Mouse (Mus musculus): ENCODE results near the gene Methig1. TPM values are rescaled to one million over a fixed set of nuclear protein-coding genes. Genes with fewer than 3 reads are reported as not detected.
"Not testable (repeated sequence)": the region's sequence is repeated elsewhere in the genome, so short reads cannot be mapped to it uniquely, and the experiment has no call there.

Methig1 gene
- polyA plus RNA-seq, 1 experiment from 2014 or later, result not detected

GRCm38 (mm10) chr15:100351501-100352060, 1.4 kb upstream of the Methig1 start:
- no peaks in the 10 kb centered on the region for H3K4me1 ChIP-seq (ENCODE audit: insufficient read depth, low read depth, low read length)
- no peaks in the 10 kb centered on the region for H3K36me3 ChIP-seq (ENCODE audit: insufficient read depth, low read length)
- DNase-seq (ENCODE audit: low spot score) (peak; percentile 16), ATAC-seq (no peak)
- H3K9me3 ChIP-seq (ENCODE audit: low read length), result no peaks in the 10 kb centered on the region
- H3K27ac ChIP-seq (ENCODE audit: low read length), result no peak overlapping the region
- H3K4me3 ChIP-seq (ENCODE audit: low read depth, low read length), result no peak overlapping the region
- WGBS, result 46% methylated on average over 6 of the region's 6 CpGs
- H3K4me2 ChIP-seq (replicated peaks; ENCODE audit: low read depth, low read length), result no peak overlapping the region
- H3K27me3 ChIP-seq (replicated peaks; ENCODE audit: insufficient read depth, low read length), result no peaks in the 10 kb centered on the region
- TF ChIP-seq CTCF (IDR thresholded peaks at IDR 0.05), result no peak
- no peak for TF ChIP-seq EP300 (IDR thresholded peaks at IDR 0.05)
- no peak overlapping the region for H3K9ac ChIP-seq (replicated peaks; ENCODE audit: low read depth)

GRCm38 (mm10) chr15:100353399-100353798, 450 bp downstream of the Methig1 start:
- 88% methylated on average over 10 of the region's 22 CpGs for WGBS
- H3K4me2 ChIP-seq (replicated peaks; ENCODE audit: low read depth, low read length); DNase-seq (ENCODE audit: low spot score); H3K9me3 ChIP-seq (ENCODE audit: low read length); ATAC-seq; H3K4me3 ChIP-seq (ENCODE audit: low read depth, low read length); H3K9ac ChIP-seq (replicated peaks; ENCODE audit: low read depth); H3K27me3 ChIP-seq (replicated peaks; ENCODE audit: insufficient read depth, low read length); H3K27ac ChIP-seq (ENCODE audit: low read length); H3K4me1 ChIP-seq (ENCODE audit: insufficient read depth, low read depth, low read length); H3K36me3 ChIP-seq (ENCODE audit: insufficient read depth, low read length): not testable (repeated sequence)

- no peak for ATAC-seq
Observed at GRCm38 (mm10) chr15:100355876-100356275, 2.9 kb downstream of the Methig1 start.

GRCm38 (mm10) chr15:100364242-100364641, 11.3 kb downstream of the Methig1 start, which contains the start of gene Higd1c:
Gene Higd1c, plus strand, starts transcription at chr15:100364542.
- Histone ChIP-seq H3K4me1 (ENCODE audit: insufficient read depth, low read depth, low read length) (no peaks in the 10 kb centered on the region), H3K9me3 (ENCODE audit: low read length) (no peaks in the 10 kb centered on the region), H3K27me3 (replicated peaks; ENCODE audit: insufficient read depth, low read length) (no peaks in the 10 kb centered on the region), H3K4me3 (ENCODE audit: low read depth, low read length) (no peak within 1 kb of the TSS), H3K9ac (replicated peaks; ENCODE audit: low read depth) (no peak within 1 kb of the TSS), H3K36me3 (ENCODE audit: insufficient read depth, low read length) (no peaks in the 10 kb centered on the region), H3K4me2 (replicated peaks; ENCODE audit: low read depth, low read length) (no peak within 1 kb of the TSS), H3K27ac (ENCODE audit: low read length) (no peak within 1 kb of the TSS)
- ATAC-seq (no peak), DNase-seq (ENCODE audit: low spot score) (no peak)
- whole genome bisulfite sequencing, result 60% methylated on average over 7 of the region's 7 CpGs
- TF ChIP-seq EP300 (IDR thresholded peaks at IDR 0.05) (no peak), CTCF (IDR thresholded peaks at IDR 0.05) (no peak)

More at GRCm38 (mm10) chr15:100355876-100356275, 2.9 kb downstream of the Methig1 start:
- H3K27me3 ChIP-seq (replicated peaks; ENCODE audit: insufficient read depth, low read length), result no peaks in the 10 kb centered on the region
- H3K9ac ChIP-seq (replicated peaks; ENCODE audit: low read depth), result no peak overlapping the region
- no peaks in the 10 kb centered on the region for H3K9me3 ChIP-seq (ENCODE audit: low read length)
- WGBS, result 75% methylated on average over 5 of the region's 5 CpGs
- H3K36me3 ChIP-seq (ENCODE audit: insufficient read depth, low read length), result no peaks in the 10 kb centered on the region
- no peak overlapping the region for H3K4me2 ChIP-seq (replicated peaks; ENCODE audit: low read depth, low read length)
- no peak overlapping the region for H3K27ac ChIP-seq (ENCODE audit: low read length)
- no peak for DNase-seq (ENCODE audit: low spot score)
- H3K4me1 ChIP-seq (ENCODE audit: insufficient read depth, low read depth, low read length), result no peaks in the 10 kb centered on the region
- no peak overlapping the region for H3K4me3 ChIP-seq (ENCODE audit: low read depth, low read length)
- no peak for TF ChIP-seq EP300 (IDR thresholded peaks at IDR 0.05)
- TF ChIP-seq CTCF (IDR thresholded peaks at IDR 0.05), result no peak

GRCm38 (mm10) chr15:100365967-100366366, 13.0 kb downstream of the Methig1 start:
- DNase-seq (ENCODE audit: low spot score); H3K36me3 ChIP-seq (ENCODE audit: insufficient read depth, low read length); H3K27me3 ChIP-seq (replicated peaks; ENCODE audit: insufficient read depth, low read length); H3K27ac ChIP-seq (ENCODE audit: low read length); H3K4me3 ChIP-seq (ENCODE audit: low read depth, low read length); H3K4me2 ChIP-seq (replicated peaks; ENCODE audit: low read depth, low read length); H3K9me3 ChIP-seq (ENCODE audit: low read length); H3K9ac ChIP-seq (replicated peaks; ENCODE audit: low read depth); H3K4me1 ChIP-seq (ENCODE audit: insufficient read depth, low read depth, low read length); ATAC-seq: not testable (repeated sequence)
- 59% methylated on average over 7 of the region's 9 CpGs for WGBS

- Histone ChIP-seq H3K27ac (ENCODE audit: low read length) (no peak overlapping the region), H3K4me1 (ENCODE audit: insufficient read depth, low read depth, low read length) (no peaks in the 10 kb centered on the region), H3K27me3 (replicated peaks; ENCODE audit: insufficient read depth, low read length) (no peaks in the 10 kb centered on the region), H3K36me3 (ENCODE audit: insufficient read depth, low read length) (no peaks in the 10 kb centered on the region), H3K4me3 (ENCODE audit: low read depth, low read length) (no peak overlapping the region), H3K4me2 (replicated peaks; ENCODE audit: low read depth, low read length) (no peak overlapping the region), H3K9ac (replicated peaks; ENCODE audit: low read depth) (no peak overlapping the region), H3K9me3 (ENCODE audit: low read length) (no peaks in the 10 kb centered on the region)
- ATAC-seq, result no peak
- no peak for DNase-seq (ENCODE audit: low spot score)
- WGBS, result 64% methylated on average over 7 of the region's 7 CpGs
- no peak for TF ChIP-seq EP300 (IDR thresholded peaks at IDR 0.05)
- TF ChIP-seq CTCF (IDR thresholded peaks at IDR 0.05), result no peak
Observed at GRCm38 (mm10) chr15:100367119-100367518, 14.2 kb downstream of the Methig1 start.

GRCm38 (mm10) chr15:100375066-100375465, 22.1 kb downstream of the Methig1 start:
- no peaks in the 10 kb centered on the region for H3K9me3 ChIP-seq (ENCODE audit: low read length)
- H3K4me3 ChIP-seq (ENCODE audit: low read depth, low read length), result no peak overlapping the region
- ATAC-seq (no peak), DNase-seq (ENCODE audit: low spot score) (peak; percentile 75)
- TF ChIP-seq CTCF (IDR thresholded peaks at IDR 0.05) (peak; percentile 78), EP300 (IDR thresholded peaks at IDR 0.05) (no peak)
- H3K27me3 ChIP-seq (replicated peaks; ENCODE audit: insufficient read depth, low read length), result no peaks in the 10 kb centered on the region
- no peak overlapping the region for H3K9ac ChIP-seq (replicated peaks; ENCODE audit: low read depth)
- no peak overlapping the region for H3K27ac ChIP-seq (ENCODE audit: low read length)
- H3K4me2 ChIP-seq (replicated peaks; ENCODE audit: low read depth, low read length), result no peak overlapping the region
- no peaks in the 10 kb centered on the region for H3K36me3 ChIP-seq (ENCODE audit: insufficient read depth, low read length)
- H3K4me1 ChIP-seq (ENCODE audit: insufficient read depth, low read depth, low read length), result no peaks in the 10 kb centered on the region
- 30% methylated on average over 5 of the region's 5 CpGs for WGBS
